Mouse (Mus musculus): ENCODE data around the gene Zfp872.
"Not testable (repeated sequence)": the region's sequence is repeated elsewhere in the genome, so short reads cannot be mapped to it uniquely, and the experiment has no call there.

Zfp872 gene

GRCm38 (mm10) chr9:22188025-22188611 lies at the start of gene Zfp872:
TSS of gene Zfp872 (plus strand) at chr9:22188090.
- DNase-seq: peak; percentile 85

- peak; percentile 43 for DNase-seq
Observed at GRCm38 (mm10) chr9:22138480-22138879, 49.4 kb upstream of the Zfp872 start.

GRCm38 (mm10) chr9:22139746-22140145 lies 48.1 kb upstream of the Zfp872 start:
- DNase-seq: peak; percentile 79

GRCm38 (mm10) chr9:22143108-22144037 lies 44.5 kb upstream of the Zfp872 start:
- peak; percentile 81 for DNase-seq

- no peak for DNase-seq
Observed at GRCm38 (mm10) chr9:22144304-22144965, 43.5 kb upstream of the Zfp872 start.

- DNase-seq: no peak
Observed at GRCm38 (mm10) chr9:22149426-22150248, 38.3 kb upstream of the Zfp872 start.

GRCm38 (mm10) chr9:22150249-22150693 lies 37.6 kb upstream of the Zfp872 start:
- not testable (repeated sequence) for DNase-seq

GRCm38 (mm10) chr9:22150946-22151345 lies 36.9 kb upstream of the Zfp872 start:
- DNase-seq: no peak

- no peak for DNase-seq
Observed at GRCm38 (mm10) chr9:22153810-22154209, 34.1 kb upstream of the Zfp872 start.

GRCm38 (mm10) chr9:22155614-22156013 lies 32.3 kb upstream of the Zfp872 start:
- peak; percentile 68 for DNase-seq

GRCm38 (mm10) chr9:22156497-22157245 lies 31.2 kb upstream of the Zfp872 start, which contains the start of gene Pigyl:
TSS of gene Pigyl (plus strand) at chr9:22156846.
- DNase-seq: peak; percentile 99

GRCm38 (mm10) chr9:22157516-22158265 lies 30.2 kb upstream of the Zfp872 start:
- DNase-seq: peak; percentile 60

- DNase-seq: no peak
Observed at GRCm38 (mm10) chr9:22161299-22161698, 26.6 kb upstream of the Zfp872 start.

GRCm38 (mm10) chr9:22162305-22162704 lies 25.6 kb upstream of the Zfp872 start:
- DNase-seq: no peak

- no peak for DNase-seq
Observed at GRCm38 (mm10) chr9:22162912-22163311, 25.0 kb upstream of the Zfp872 start.

- DNase-seq: peak; percentile 65
Observed at GRCm38 (mm10) chr9:22164711-22165668, 22.9 kb upstream of the Zfp872 start.

GRCm38 (mm10) chr9:22165964-22166363 lies 21.9 kb upstream of the Zfp872 start:
- DNase-seq: no peak

- DNase-seq: peak; percentile 18
Observed at GRCm38 (mm10) chr9:22166686-22167085, 21.2 kb upstream of the Zfp872 start.

- DNase-seq: no peak
Observed at GRCm38 (mm10) chr9:22167751-22168150, 20.1 kb upstream of the Zfp872 start.

GRCm38 (mm10) chr9:22169327-22169726 lies 18.6 kb upstream of the Zfp872 start:
- no peak for DNase-seq

Data from cerebellum, adult 9-11 months (tissue).